Mouse (Mus musculus) heart, embryonic 11.5 days (tissue): ENCODE data around the gene Dctn5. TPM values are rescaled to one million over a fixed set of nuclear protein-coding genes. Genes with fewer than 3 reads are reported as not detected.

Experiments
- ATAC-seq: fragments of 200-750 bp; cut with Nextera tagmentation; replicated peaks from 2 replicates; pipeline ENCODE4 v1.8.0; 2017; ENCODE audit warnings: moderate library complexity; ENCODE audit not compliant: insufficient number of reproducible peaks, low FRiP score, low TSS enrichment
- H3K27ac ChIP-seq: fragments of 300-500 bp; sonication (generic); 2 replicates; pipeline ENCODE4 v1.5.1; 2014; ENCODE audit warnings: mild to moderate bottlenecking, low read depth, low read length
- H3K27me3 ChIP-seq: fragments of 300-500 bp; sonication (generic); 2 replicates; pipeline ENCODE4 v1.6.1; 2014; ENCODE audit warnings: mild to moderate bottlenecking, low read length, mixed read lengths; ENCODE audit not compliant: control insufficient read depth, insufficient read depth
- H3K36me3 ChIP-seq: fragments of 300-500 bp; sonication (generic); 2 replicates; pipeline ENCODE4 v1.6.1; 2014; ENCODE audit warnings: mild to moderate bottlenecking, low read length, moderate library complexity, mixed read lengths; ENCODE audit not compliant: control insufficient read depth, insufficient read depth
- H3K4me1 ChIP-seq: fragments of 300-500 bp; sonication (generic); 2 replicates; pipeline ENCODE4 v1.6.1; 2014; ENCODE audit warnings: low read length; ENCODE audit not compliant: control insufficient read depth, insufficient read depth
- H3K4me2 ChIP-seq: fragments of 300-500 bp; sonication (generic); 2 replicates; pipeline ENCODE4 v1.6.1; 2014; ENCODE audit warnings: mild to moderate bottlenecking, moderate library complexity
- H3K4me3 ChIP-seq: fragments of 300-500 bp; sonication (generic); 2 replicates; pipeline ENCODE4 v1.5.1; 2014; ENCODE audit warnings: low read depth, low read length
- H3K9ac ChIP-seq: fragments of 300-500 bp; sonication (generic); 2 replicates; pipeline ENCODE4 v1.6.1; 2014; ENCODE audit warnings: mild to moderate bottlenecking, low read depth, low read length, moderate library complexity
- H3K9me3 ChIP-seq: fragments of 300-500 bp; sonication (generic); replicated peaks from 2 replicates; pipeline ENCODE4 v1.6.1; 2016; ENCODE audit warnings: low read length; ENCODE audit not compliant: control insufficient read depth
- WGBS: fragments of 180-500 bp; shearing (Covaris S2); extraction: QIAGEN DNeasy Blood & Tissue Kit; methylation state at CpG from one replicate; pipeline ENCODE4 v1.1.7; 2014; ENCODE audit not compliant: insufficient replicate concordance; 5-methylcytosine and 5-hydroxymethylcytosine counted together
- polyA plus RNA-seq: library from polyadenylated mRNA; unstranded; fragments of >200 nt; fragmentation: Nextera tagmentation; extraction: Ambion mirVana; gene quantifications from 2 replicates; pipeline ENCODE4 v1.2.1, GENCODE M21; 2014

Dctn5 gene
- polyA plus RNA-seq, 1 experiment from 2014 or later, result 78.7 TPM

- Histone ChIP-seq H3K9me3 (no peaks in the 10 kb centered on the region), H3K36me3 (peaks cover 31% of the 10 kb centered on the region), H3K27ac (no peak overlapping the region), H3K4me1 (no peaks in the 10 kb centered on the region), H3K4me3 (no peak overlapping the region), H3K9ac (no peak overlapping the region), H3K27me3 (no peaks in the 10 kb centered on the region), H3K4me2 (no peak overlapping the region)
- WGBS, result 76% methylated on average over 10 of the region's 10 CpGs
- ATAC-seq, result no peak
Measured at GRCm38 (mm10) chr7:122171613-122172012, 38.8 kb downstream of the Dctn5 start.

DNA sequence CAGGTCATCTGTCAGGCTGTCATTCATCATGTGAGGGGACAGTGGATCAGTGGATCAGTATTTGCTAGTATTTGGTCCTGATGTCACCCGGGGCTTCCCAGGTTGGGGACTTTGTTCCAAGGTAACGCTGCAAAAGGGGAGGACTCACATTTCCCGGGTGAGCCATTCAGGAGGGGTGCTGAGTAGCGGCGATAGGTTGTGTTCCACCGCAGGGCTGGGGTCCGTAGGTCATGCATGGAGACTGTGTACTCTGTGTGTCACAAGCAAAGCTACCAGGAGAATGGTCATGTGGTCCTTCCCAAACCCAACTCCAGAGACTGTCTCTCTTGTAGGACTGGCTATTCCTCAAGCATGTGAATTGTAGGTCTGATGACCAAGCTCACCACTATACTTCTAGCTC lies 47.9 kb downstream of the Dctn5 start:
- no peaks in the 10 kb centered on the region for H3K27me3 ChIP-seq
- H3K4me3 ChIP-seq, result no peak overlapping the region
- ATAC-seq, result no peak
- no peaks in the 10 kb centered on the region for H3K9me3 ChIP-seq
- 81% methylated on average over 7 of the region's 7 CpGs for WGBS
- no peaks in the 10 kb centered on the region for H3K4me1 ChIP-seq
- no peak overlapping the region for H3K9ac ChIP-seq
- no peaks in the 10 kb centered on the region for H3K36me3 ChIP-seq
- H3K4me2 ChIP-seq, result no peak overlapping the region
- H3K27ac ChIP-seq, result no peak overlapping the region

DNA sequence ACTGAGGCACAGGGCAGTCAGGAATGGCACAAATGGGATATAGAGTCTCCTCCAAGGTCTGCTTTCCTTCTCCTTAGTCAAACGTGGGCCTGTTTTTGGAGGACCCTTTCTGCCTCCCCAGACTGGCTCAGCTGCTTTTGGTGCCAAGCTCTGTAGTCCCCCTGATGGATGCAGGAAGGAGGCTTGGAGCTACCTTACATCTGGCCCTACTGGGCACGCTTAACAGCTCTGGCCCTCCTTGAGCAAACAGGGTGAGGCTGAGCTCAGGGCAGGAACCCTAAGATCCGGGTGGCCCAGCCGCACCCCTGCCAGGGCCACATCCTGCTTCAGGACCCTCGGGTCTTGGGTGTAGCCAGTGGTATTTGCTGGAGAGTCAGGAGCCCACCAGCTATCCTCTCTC lies 51.7 kb downstream of the Dctn5 start:
- Histone ChIP-seq H3K27me3 (no peaks in the 10 kb centered on the region), H3K9me3 (no peaks in the 10 kb centered on the region), H3K4me3 (no peak overlapping the region), H3K4me2 (no peak overlapping the region), H3K36me3 (no peaks in the 10 kb centered on the region), H3K9ac (no peak overlapping the region), H3K4me1 (no peaks in the 10 kb centered on the region), H3K27ac (no peak overlapping the region)
- WGBS, result 64% methylated on average over 5 of the region's 5 CpGs
- no peak for ATAC-seq

GRCm38 (mm10) chr7:122186043-122186442 lies 53.2 kb downstream of the Dctn5 start, which contains the start of gene Ern2:
Gene Ern2 (minus strand): TSS chr7:122186207.
- Histone ChIP-seq H3K9me3 (no peaks in the 10 kb centered on the region), H3K4me3 (no peak within 1 kb of the TSS), H3K4me2 (no peak within 1 kb of the TSS; the same call in 1 of the 2 replicates), H3K4me1 (no peaks in the 10 kb centered on the region), H3K36me3 (no peaks in the 10 kb centered on the region), H3K27me3 (no peaks in the 10 kb centered on the region), H3K27ac (no peak within 1 kb of the TSS), H3K9ac (no peak within 1 kb of the TSS)
- no peak for ATAC-seq
- WGBS, result 15% methylated on average over 14 of the region's 17 CpGs

DNA sequence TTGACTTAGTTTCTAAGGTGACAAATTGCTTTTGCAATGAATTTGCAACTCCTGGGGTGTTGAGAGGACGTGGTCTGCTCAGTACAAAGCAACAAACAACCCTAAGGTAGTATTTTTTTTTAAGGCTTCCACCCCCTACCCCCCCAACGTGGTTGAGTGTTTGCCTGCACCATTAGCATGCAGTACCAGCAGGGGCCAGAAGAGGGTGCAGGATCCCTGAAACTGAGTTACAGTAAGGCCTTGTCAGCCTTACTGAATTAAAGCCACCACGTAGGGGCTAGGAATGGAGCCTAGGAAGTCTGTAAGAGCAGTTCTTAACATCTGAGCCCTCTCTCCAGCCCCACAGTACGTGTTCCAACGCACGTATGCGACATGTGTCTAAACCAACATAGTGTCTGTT lies 56.6 kb downstream of the Dctn5 start:
- 31% methylated on average over 7 of the region's 7 CpGs for WGBS
- Histone ChIP-seq H3K27ac (no peak overlapping the region), H3K36me3 (no peaks in the 10 kb centered on the region), H3K4me1 (no peaks in the 10 kb centered on the region), H3K9ac (no peak overlapping the region), H3K27me3 (no peaks in the 10 kb centered on the region), H3K9me3 (no peaks in the 10 kb centered on the region), H3K4me3 (no peak overlapping the region), H3K4me2 (no peak overlapping the region)
- ATAC-seq, result no peak

DNA sequence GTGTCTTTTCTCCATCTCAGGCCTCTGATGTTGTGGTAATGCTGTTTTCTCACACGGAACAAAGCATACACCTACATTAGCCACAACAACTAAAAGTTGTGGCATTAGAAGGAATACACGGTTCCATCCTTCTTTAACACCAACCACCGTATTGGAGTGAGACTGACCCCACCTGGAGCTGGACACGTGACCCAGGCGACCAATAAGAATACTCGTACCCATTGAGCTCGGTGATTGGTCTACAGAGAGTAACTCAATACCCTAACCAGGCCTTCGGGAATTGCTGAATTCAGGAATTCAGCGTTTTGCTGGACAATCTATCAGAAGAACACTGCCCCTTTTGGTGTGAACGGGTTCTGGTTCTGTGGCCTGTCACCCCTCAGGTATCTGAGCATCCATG lies 58.3 kb downstream of the Dctn5 start:
- no peak overlapping the region for H3K4me2 ChIP-seq
- WGBS, result 51% methylated on average over 10 of the region's 10 CpGs

DNA sequence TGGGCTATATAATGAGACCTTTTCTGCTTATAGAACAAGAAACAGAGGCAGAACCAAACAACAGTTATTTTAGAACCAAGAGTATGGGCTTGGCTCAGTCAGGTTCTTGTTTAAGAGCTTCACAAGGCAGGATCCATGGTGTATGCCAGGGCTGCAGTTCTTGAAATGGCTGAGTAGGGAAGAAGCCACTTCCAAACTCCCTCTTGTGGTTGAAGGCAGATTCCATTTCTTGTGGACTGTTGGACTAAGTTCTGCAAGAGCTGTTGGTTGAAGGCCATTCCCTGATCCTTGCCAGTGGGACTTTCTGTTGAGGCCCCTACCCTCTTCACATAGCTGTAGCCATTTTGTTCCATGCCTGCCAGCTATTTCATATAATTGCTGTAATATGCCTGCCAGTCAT lies 61.1 kb downstream of the Dctn5 start:
- no peaks in the 10 kb centered on the region for H3K36me3 ChIP-seq
- H3K9ac ChIP-seq, result no peak overlapping the region
- ATAC-seq, result no peak
- H3K27ac ChIP-seq, result no peak overlapping the region
- no peak overlapping the region for H3K4me2 ChIP-seq
- no peaks in the 10 kb centered on the region for H3K27me3 ChIP-seq
- H3K9me3 ChIP-seq, result no peaks in the 10 kb centered on the region
- H3K4me3 ChIP-seq, result no peak overlapping the region
- H3K4me1 ChIP-seq, result no peaks in the 10 kb centered on the region

More for the DNA sequence above, 58.3 kb downstream of the Dctn5 start:
- no peaks in the 10 kb centered on the region for H3K9me3 ChIP-seq
- no peaks in the 10 kb centered on the region for H3K27me3 ChIP-seq
- no peak overlapping the region for H3K9ac ChIP-seq
- no peak overlapping the region for H3K27ac ChIP-seq
- no peak for ATAC-seq
- H3K36me3 ChIP-seq, result no peaks in the 10 kb centered on the region
- H3K4me3 ChIP-seq, result no peak overlapping the region
- H3K4me1 ChIP-seq, result no peaks in the 10 kb centered on the region

DNA sequence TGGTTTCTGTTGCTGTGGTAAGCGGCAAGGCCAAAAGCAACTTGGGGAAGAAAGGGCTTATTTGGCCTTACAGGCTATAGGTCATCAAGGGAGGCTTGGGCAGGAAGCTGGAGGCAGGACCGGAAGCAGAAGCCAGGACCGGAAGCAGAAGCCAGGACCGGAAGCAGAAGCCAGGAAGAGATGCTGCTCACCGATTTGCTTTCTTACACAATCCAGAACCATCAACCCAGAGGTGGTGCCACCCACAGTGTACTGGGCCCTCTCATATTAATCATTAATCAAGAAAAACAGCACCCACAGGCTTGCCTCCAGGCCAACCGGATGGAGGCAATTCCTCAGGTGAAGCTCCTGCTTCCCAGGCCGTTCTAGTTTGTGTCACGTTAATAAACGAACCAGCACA lies 63.9 kb downstream of the Dctn5 start:
- no peak for ATAC-seq
- no peaks in the 10 kb centered on the region for H3K36me3 ChIP-seq
- WGBS, result 80% methylated on average over 9 of the region's 9 CpGs
- H3K9ac ChIP-seq, result no peak overlapping the region
- H3K27ac ChIP-seq, result no peak overlapping the region
- H3K4me3 ChIP-seq, result no peak overlapping the region
- H3K4me2 ChIP-seq, result no peak overlapping the region
- H3K27me3 ChIP-seq, result no peaks in the 10 kb centered on the region
- no peaks in the 10 kb centered on the region for H3K9me3 ChIP-seq
- no peaks in the 10 kb centered on the region for H3K4me1 ChIP-seq

GRCm38 (mm10) chr7:122197306-122197705 lies 64.5 kb downstream of the Dctn5 start:
- no peak for ATAC-seq
- 28% methylated on average over 4 of the region's 4 CpGs for WGBS
- H3K36me3 ChIP-seq, result no peaks in the 10 kb centered on the region
- H3K4me2 ChIP-seq, result no peak overlapping the region
- no peaks in the 10 kb centered on the region for H3K27me3 ChIP-seq
- no peaks in the 10 kb centered on the region for H3K4me1 ChIP-seq
- no peaks in the 10 kb centered on the region for H3K9me3 ChIP-seq
- no peak overlapping the region for H3K9ac ChIP-seq
- H3K27ac ChIP-seq, result no peak overlapping the region
- H3K4me3 ChIP-seq, result no peak overlapping the region
